Mouse (Mus musculus) left cerebral cortex, adult 8-10 months (tissue): ENCODE data around the gene Atp1a2. TPM values are rescaled to one million over a fixed set of nuclear protein-coding genes. Genes with fewer than 3 reads are reported as not detected.
A peak's percentile ranks its signal among the peaks of the same experiment; 100 is the strongest.

Experiments used
- DNase-seq, 2 experiments: peaks; one replicate each; pipeline ENCODE4 v3.0.0; 2022; ENCODE audit warnings: low spot score in 2 of 2
- total RNA-seq, 4 experiments: library from RNA; stranded (reverse); gene quantifications; 2 replicates each; pipeline ENCODE4 v1.2.4; 2022

Atp1a2 gene
- total RNA-seq, 4 experiments from 2014 or later, result 623 to 677 (median 661) TPM

GRCm38 (mm10) chr1:172306885-172307284, 9.0 kb upstream of the Atp1a2 start:
- no peak for DNase-seq

GRCm38 (mm10) chr1:172306196-172306595, 8.3 kb upstream of the Atp1a2 start:
- no peak for DNase-seq

GRCm38 (mm10) chr1:172305635-172306034, 7.8 kb upstream of the Atp1a2 start:
- no peak for DNase-seq

- no peak for DNase-seq
These were observed 7.3 kb upstream of the Atp1a2 start for GRCm38 (mm10) chr1:172305153-172305552.

GRCm38 (mm10) chr1:172304443-172304842, 6.6 kb upstream of the Atp1a2 start:
- no peak for DNase-seq

- DNase-seq, result no peak
These were observed 5.0 kb upstream of the Atp1a2 start for GRCm38 (mm10) chr1:172302851-172303250.

GRCm38 (mm10) chr1:172302311-172302710, 4.4 kb upstream of the Atp1a2 start:
- DNase-seq, result no peak

GRCm38 (mm10) chr1:172301180-172301579, 3.3 kb upstream of the Atp1a2 start:
- no peak for DNase-seq

GRCm38 (mm10) chr1:172300247-172300646, 2.4 kb upstream of the Atp1a2 start:
- no peak for DNase-seq

GRCm38 (mm10) chr1:172299528-172299927, 1.7 kb upstream of the Atp1a2 start:
- DNase-seq, result no peak

GRCm38 (mm10) chr1:172296816-172297510, 901 bp downstream of the Atp1a2 start:
- no peak for DNase-seq

- DNase-seq, result no peak
These were observed 2.1 kb downstream of the Atp1a2 start for GRCm38 (mm10) chr1:172295751-172296197.

- no peak for DNase-seq
These were observed 4.4 kb downstream of the Atp1a2 start for GRCm38 (mm10) chr1:172293449-172293848.

GRCm38 (mm10) chr1:172292880-172293279, 5.0 kb downstream of the Atp1a2 start:
- DNase-seq, result peak in 1 of 2 experiments; percentile 67

- DNase-seq, result no peak
These were observed 8.3 kb downstream of the Atp1a2 start for GRCm38 (mm10) chr1:172289617-172289946.

GRCm38 (mm10) chr1:172288900-172289616, 8.8 kb downstream of the Atp1a2 start:
- DNase-seq, result no peak

- no peak for DNase-seq
These were observed 11.1 kb downstream of the Atp1a2 start for GRCm38 (mm10) chr1:172286740-172287139.

- no peak for DNase-seq
These were observed 13.6 kb downstream of the Atp1a2 start for GRCm38 (mm10) chr1:172284221-172284620.

GRCm38 (mm10) chr1:172283073-172283472, 14.8 kb downstream of the Atp1a2 start:
- DNase-seq, result no peak

- no peak for DNase-seq
These were observed 16.2 kb downstream of the Atp1a2 start for GRCm38 (mm10) chr1:172281522-172282254.

GRCm38 (mm10) chr1:172279768-172280509, 17.9 kb downstream of the Atp1a2 start:
- no peak for DNase-seq

GRCm38 (mm10) chr1:172278328-172278727, 19.5 kb downstream of the Atp1a2 start:
- DNase-seq, result no peak
